Mouse (Mus musculus): ENCODE measurements around the gene Ifi207.

DNA sequence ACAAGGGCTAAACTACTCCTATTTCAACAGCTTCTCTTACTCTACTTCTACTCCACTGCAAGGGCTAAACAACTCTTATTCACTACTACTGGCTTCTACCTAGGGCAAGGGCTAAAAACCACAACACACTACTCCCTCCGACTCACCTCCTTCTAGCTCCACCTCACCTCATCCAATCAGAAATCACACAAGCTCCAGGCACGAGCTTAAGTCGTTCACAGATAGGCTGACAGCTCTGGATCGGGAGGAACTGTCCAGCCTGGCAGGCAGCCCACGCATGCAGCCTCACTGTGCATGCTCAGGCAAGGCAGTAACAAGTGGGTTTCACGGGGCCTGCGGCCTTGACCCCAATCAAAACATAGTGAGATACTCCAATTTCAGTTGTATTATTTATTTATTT lies 8.3 kb downstream of the Ifi207 start:
- TF ChIP-seq POLR2A (IDR thresholded peaks at IDR 0.05; ENCODE audit: borderline replicate concordance, control insufficient read depth, low read depth, low read length), result no peak
- TF ChIP-seq CTCF (IDR thresholded peaks at IDR 0.05; ENCODE audit: control insufficient read depth, insufficient read depth, low read length), result no peak

All from bone marrow, adult 2 months (tissue).